ENCODE assay signal across 8 mouse cellular contexts in genomic region chr7:127273925-127274789, GRCm38 (mm10). TPM values are rescaled to one million over a fixed set of nuclear protein-coding genes. Genes with fewer than 3 reads are reported as not detected.
A peak's percentile ranks its signal among the peaks of the same experiment; 100 is the strongest.
DNase-seq lines count a peak whose midpoint lies in the region; ATAC-seq and TF ChIP-seq lines count a peak whose summit lies in the region.

Gene Sephs2 (minus strand): TSS chr7:127274055.

- in situ Hi-C loops in Patski (cut with MboI; ENCODE audit: low pct_unique_long_range_greater_than_20kb) = no loop called here

- TF ChIP-seq CTCF in Patski (IDR thresholded peaks at IDR 0.05) = no peak

- H3K4me3 ChIP-seq in hindbrain, embryonic 13.5 days = peak within 1 kb of the TSS; percentile 91

- peaks cover 22% of the 10 kb centered on the region for H3K36me3 ChIP-seq in hindbrain, embryonic 13.5 days

- peak within 1 kb of the TSS; percentile 92 for H3K27ac ChIP-seq in hindbrain, embryonic 13.5 days

- peak within 1 kb of the TSS; percentile 97 for H3K9ac ChIP-seq in hindbrain, embryonic 13.5 days

- DNase-seq in Patski (ENCODE audit: low read depth, low spot score) = peak; percentile 94
- peak; percentile 98 to 99 for DNase-seq in cerebellum, postnatal 14 days
- peak; percentile 92 to 97 for DNase-seq in frontal cortex, postnatal 14 days (ENCODE audit: low spot score in 2 of 2)
- peak; percentile 94 to 97 for DNase-seq in layer of hippocampus, postnatal 25 days (ENCODE audit: extremely low spot score in 1 of 2, low spot score in 1 of 2)
- peak; percentile 96 for DNase-seq in lung, postnatal 25 days (ENCODE audit: low spot score)
- peak; percentile 98 for DNase-seq in retina, embryonic 14.5 days (ENCODE audit: low spot score)
- peak; percentile 93 for DNase-seq in thymus, postnatal 4 days

- H3K27me3 ChIP-seq in Patski = no peaks in the 10 kb centered on the region
- H3K27me3 ChIP-seq in hindbrain, embryonic 13.5 days = no peaks in the 10 kb centered on the region

- peak within 1 kb of the TSS; percentile 93 for H3K4me2 ChIP-seq in hindbrain, embryonic 13.5 days

- ATAC-seq in Patski = peak; percentile 68
- ATAC-seq in hindbrain, embryonic 13.5 days (ENCODE audit: low FRiP score) = peak; percentile 88

- H3K9me3 ChIP-seq in hindbrain, embryonic 13.5 days = no peaks in the 10 kb centered on the region

- H3K4me1 ChIP-seq in hindbrain, embryonic 13.5 days (replicated peaks) = peaks cover 27% of the 10 kb centered on the region

- POLR2A ChIA-PET in Patski (lab: Charles Lee) = interaction anchor here (0.6 kb wide), 2 partner anchors 39 to 42 kb away, joined by 3 read pairs; no protein-coding TSS in a partner anchor

- CTCF ChIA-PET in Patski (lab: Charles Lee) = no interaction called here

- 2% methylated on average over 39 of the region's 39 CpGs for WGBS in hindbrain, embryonic 13.5 days

RNA-seq across cellular contexts. Expression of gene Sephs2, which starts in this region (rescaled TPM):
- polyA plus RNA-seq in Patski (2021) = 89.8 TPM
- 59.7 and 60.7 TPM in 2 replicates for polyA plus RNA-seq in hindbrain, embryonic 13.5 days (2015; fragmentation: Nextera tagmentation; extraction: Ambion mirVana)
- 10 to 100 TPM; 43.0 to 43.8 TPM for total RNA-seq in layer of hippocampus, postnatal 25 days (2021)

Comparison
In these comparisons a context has a peak if more than half of its experiments do, and no peak if none do; other contexts are left out.
1. Peak in every context shown above with its lines: DNase-seq, ATAC-seq, H3K4me3 ChIP-seq and H3K27ac ChIP-seq.